12 mouse cellular contexts compared by ENCODE assay signal in genomic region chr14:54742375-54742774, GRCm38 (mm10). TPM values are rescaled to one million over a fixed set of nuclear protein-coding genes. Genes with fewer than 3 reads are reported as not detected.
DNase-seq lines count a peak whose midpoint lies in the region; ATAC-seq and TF ChIP-seq lines count a peak whose summit lies in the region.
"Had no signal": no experiment of that assay in that cellular context is flagged by ENCODE, and none has a peak within 500 bp of the region (broad histone marks: within the 10 kb centered on the region; RNA-seq: fewer than 3 reads in every experiment).

No protein-coding gene starts in this region.

- no peak for TF ChIP-seq POLR2A in lung, adult 2 months (IDR thresholded peaks at IDR 0.05; ENCODE audit: borderline replicate concordance, extremely low read depth, low read depth, low read length)
- TF ChIP-seq POLR2A in testis, adult 2 months (IDR thresholded peaks at IDR 0.05; ENCODE audit: control insufficient read depth, low read depth, low read length), result no peak

- H3K9ac ChIP-seq in lung, embryonic 14.5 days, result no peak overlapping the region
- no peak overlapping the region for H3K9ac ChIP-seq in midbrain, postnatal 0 days (replicated peaks; ENCODE audit: low read length, poor library complexity, severe bottlenecking)
- H3K9ac ChIP-seq: neural tube, embryonic 12.5 days had no signal

- no peak for TF ChIP-seq CTCF in lung, embryonic 14.5 days (IDR thresholded peaks at IDR 0.05; ENCODE audit: low read depth)
- no peak for TF ChIP-seq CTCF in lung, adult 2 months (IDR thresholded peaks at IDR 0.05; ENCODE audit: insufficient read depth, low read length)
- no peak for TF ChIP-seq CTCF in testis, adult 2 months (IDR thresholded peaks at IDR 0.05; ENCODE audit: control insufficient read depth, insufficient read depth, insufficient replicate concordance, low read depth, low read length)
- no peak for TF ChIP-seq CTCF in midbrain, postnatal 0 days (IDR thresholded peaks at IDR 0.05)

- peak; percentile 38 for DNase-seq in lung, embryonic 14.5 days
- no peak for DNase-seq in lung, adult 2 months
- peak; percentile 17 for DNase-seq in embryonic facial prominence, embryonic 10.5 days (ENCODE audit: low spot score)
- DNase-seq in kidney, adult 9 months, result peak; percentile 89
- no peak for DNase-seq in midbrain, postnatal 0 days (ENCODE audit: low spot score)
- DNase-seq in neural tube, embryonic 10.5 days (ENCODE audit: extremely low spot score, low spot score), result no peak
- DNase-seq: cerebellum, adult 11 months had no signal

- H3K9me3 ChIP-seq in lung, embryonic 14.5 days (ENCODE audit: low read depth, low read length), result no peaks in the 10 kb centered on the region
- H3K9me3 ChIP-seq in embryonic facial prominence, embryonic 10.5 days, result no peaks in the 10 kb centered on the region
- H3K9me3 ChIP-seq in midbrain, postnatal 0 days (ENCODE audit: low read length), result no peaks in the 10 kb centered on the region
- H3K9me3 ChIP-seq: neural tube, embryonic 12.5 days had no signal

- H3K27me3 ChIP-seq in lung, embryonic 14.5 days (ENCODE audit: insufficient read depth, low read length), result no peaks in the 10 kb centered on the region
- 0 out of 2 replicates have a peak, but pooled peaks cover 2% of the 10 kb centered on the region for H3K27me3 ChIP-seq in embryonic facial prominence, embryonic 10.5 days (replicated peaks; ENCODE audit: low read depth, poor library complexity, severe bottlenecking)
- no peaks in the 10 kb centered on the region for H3K27me3 ChIP-seq in testis, adult 2 months (ENCODE audit: control insufficient read depth, insufficient read depth, low read length)
- no peaks in the 10 kb centered on the region for H3K27me3 ChIP-seq in midbrain, postnatal 0 days (ENCODE audit: insufficient read depth, low read length)
- H3K27me3 ChIP-seq: neural tube, embryonic 12.5 days had no signal

- H3K36me3 ChIP-seq in lung, embryonic 14.5 days (ENCODE audit: insufficient read depth), result no peaks in the 10 kb centered on the region
- no peaks in the 10 kb centered on the region for H3K36me3 ChIP-seq in embryonic facial prominence, embryonic 10.5 days (replicated peaks)
- H3K36me3 ChIP-seq in testis, adult 2 months (ENCODE audit: control insufficient read depth, insufficient read depth, low read length), result no peaks in the 10 kb centered on the region
- H3K36me3 ChIP-seq in midbrain, postnatal 0 days (ENCODE audit: insufficient read depth, low read length), result no peaks in the 10 kb centered on the region
- H3K36me3 ChIP-seq: neural tube, embryonic 12.5 days had no signal

- 51% methylated on average over 2 of the region's 2 CpGs for WGBS in lung, embryonic 14.5 days
- 62% methylated on average over 2 of the region's 2 CpGs for WGBS in lung, adult 2 months
- 52% methylated on average over 2 of the region's 2 CpGs for WGBS in embryonic facial prominence, embryonic 10.5 days
- WGBS in midbrain, postnatal 0 days, result 61% methylated on average over 2 of the region's 2 CpGs

- no peak overlapping the region for H3K27ac ChIP-seq in lung, embryonic 14.5 days (ENCODE audit: low read depth)
- H3K27ac ChIP-seq in embryonic facial prominence, embryonic 10.5 days (replicated peaks), result 0 out of 2 replicates have a peak overlapping the region, but pooled peaks have one; percentile 3
- peak overlapping the region; percentile 30; the same call in 1 of the 2 replicates for H3K27ac ChIP-seq in testis, adult 2 months (ENCODE audit: control insufficient read depth, insufficient read depth, low read depth, low read length)
- no peak overlapping the region for H3K27ac ChIP-seq in midbrain, postnatal 0 days (ENCODE audit: low read depth, low read length)
- H3K27ac ChIP-seq: macrophage; neural tube, embryonic 12.5 days had no signal

- no peak overlapping the region for H3K4me2 ChIP-seq in lung, embryonic 14.5 days
- no peak overlapping the region for H3K4me2 ChIP-seq in midbrain, postnatal 0 days (ENCODE audit: low read depth, low read length, poor library complexity, severe bottlenecking)
- H3K4me2 ChIP-seq: neural tube, embryonic 12.5 days had no signal

- no peaks in the 10 kb centered on the region for H3K4me1 ChIP-seq in lung, embryonic 14.5 days (ENCODE audit: insufficient read depth)
- H3K4me1 ChIP-seq in lung, adult 2 months (ENCODE audit: control insufficient read depth, insufficient read depth, low read length), result no peaks in the 10 kb centered on the region
- H3K4me1 ChIP-seq in embryonic facial prominence, embryonic 10.5 days, result peaks cover 22% of the 10 kb centered on the region
- H3K4me1 ChIP-seq in testis, adult 2 months (ENCODE audit: control insufficient read depth, insufficient read depth, low read length), result peaks cover 2% of the 10 kb centered on the region
- H3K4me1 ChIP-seq in midbrain, postnatal 0 days (ENCODE audit: insufficient read depth, low read length), result peaks cover 4% of the 10 kb centered on the region
- H3K4me1 ChIP-seq: neural tube, embryonic 12.5 days had no signal

- ATAC-seq in lung, embryonic 14.5 days (ENCODE audit: insufficient read depth), result no peak
- ATAC-seq in midbrain, postnatal 0 days (ENCODE audit: low FRiP score), result no peak
- no peak for ATAC-seq in megakaryocyte progenitor cell, adult 5-6 weeks (replicated peaks; ENCODE audit: poor library complexity)

- no peak overlapping the region for H3K4me3 ChIP-seq in lung, embryonic 14.5 days (ENCODE audit: low read depth, low read length)
- H3K4me3 ChIP-seq in lung, adult 2 months (replicated peaks; ENCODE audit: extremely low read depth, low read depth, low read length), result no peak overlapping the region
- H3K4me3 ChIP-seq in embryonic facial prominence, embryonic 10.5 days, result no peak overlapping the region
- no peak overlapping the region for H3K4me3 ChIP-seq in testis, adult 2 months (ENCODE audit: control insufficient read depth, low read depth, low read length)
- H3K4me3 ChIP-seq in midbrain, postnatal 0 days (ENCODE audit: low read depth, low read length), result no peak overlapping the region
- H3K4me3 ChIP-seq: neural tube, embryonic 12.5 days had no signal

RNA-seq across cellular contexts. Expression of gene Cebpe, which starts 30.4 kb away (rescaled TPM):
- polyA plus RNA-seq in lung, embryonic 14.5 days (2014; fragmentation: Nextera tagmentation; extraction: Ambion mirVana), result not detected in 2 replicates
- 0.57 and 1.1 TPM in 2 replicates for polyA plus RNA-seq in lung, adult 2 months (2012; rRNA removed)
- polyA plus RNA-seq in embryonic facial prominence, embryonic 10.5 days (2016; fragmentation: Nextera tagmentation; extraction: Ambion mirVana), result not detected in 2 replicates
- polyA plus RNA-seq in testis, adult 2 months (2012; rRNA removed), result 0.22 and 0.32 TPM in 2 replicates
- not detected in 2 replicates for total RNA-seq in midbrain, postnatal 0 days (2014; rRNA removed)
- polyA plus RNA-seq in midbrain, postnatal 0 days (2015; fragmentation: Nextera tagmentation; extraction: Ambion mirVana), result not detected in 2 replicates
- total RNA-seq in megakaryocyte progenitor cell, adult 5-6 weeks (2015), result 24.2 and 33.5 TPM in 2 replicates
- 52.6 and 82.0 TPM in 2 replicates for total RNA-seq in megakaryocyte progenitor cell, adult 5-6 weeks (2017)
- polyA plus RNA-seq: hindbrain, embryonic 11.5 days had no signal

RNA-seq across cellular contexts. Expression of gene Slc7a8, which starts 39.4 kb away (rescaled TPM):
- polyA plus RNA-seq in lung, embryonic 14.5 days (2014; fragmentation: Nextera tagmentation; extraction: Ambion mirVana), result 2.7 and 3.0 TPM in 2 replicates
- 2.9 and 4.0 TPM in 2 replicates for polyA plus RNA-seq in lung, adult 2 months (2012; rRNA removed)
- 1.3 and 1.6 TPM in 2 replicates for polyA plus RNA-seq in embryonic facial prominence, embryonic 10.5 days (2016; fragmentation: Nextera tagmentation; extraction: Ambion mirVana)
- 18.8 and 27.5 TPM in 2 replicates for polyA plus RNA-seq in testis, adult 2 months (2012; rRNA removed)
- 10.3 and 11.3 TPM in 2 replicates for total RNA-seq in midbrain, postnatal 0 days (2014; rRNA removed)
- 8.8 and 9.7 TPM in 2 replicates for polyA plus RNA-seq in midbrain, postnatal 0 days (2015; fragmentation: Nextera tagmentation; extraction: Ambion mirVana)
- 4.7 and 7.7 TPM in 2 replicates for total RNA-seq in megakaryocyte progenitor cell, adult 5-6 weeks (2015)
- 1.4 and 2.0 TPM in 2 replicates for total RNA-seq in megakaryocyte progenitor cell, adult 5-6 weeks (2017)

RNA-seq across cellular contexts. Expression of gene Gm29776, which starts 43.7 kb away (rescaled TPM):
- 0.12 and 0.15 TPM in 2 replicates for polyA plus RNA-seq in lung, embryonic 14.5 days (2014; fragmentation: Nextera tagmentation; extraction: Ambion mirVana)
- polyA plus RNA-seq in lung, adult 2 months (2012; rRNA removed), result 0.43 and 0.56 TPM in 2 replicates
- 0.10 and 0.12 TPM in 2 replicates for polyA plus RNA-seq in embryonic facial prominence, embryonic 10.5 days (2016; fragmentation: Nextera tagmentation; extraction: Ambion mirVana)
- polyA plus RNA-seq in testis, adult 2 months (2012; rRNA removed), result 0.22 and 0.32 TPM in 2 replicates
- total RNA-seq in midbrain, postnatal 0 days (2014; rRNA removed), result not detected in 2 replicates
- 0.07 and 0.31 TPM in 2 replicates for polyA plus RNA-seq in midbrain, postnatal 0 days (2015; fragmentation: Nextera tagmentation; extraction: Ambion mirVana)
- 0.12 TPM in 1 of 2 replicates, not detected in the other for total RNA-seq in megakaryocyte progenitor cell, adult 5-6 weeks (2015)
- total RNA-seq in megakaryocyte progenitor cell, adult 5-6 weeks (2017), result not detected in 2 replicates
- polyA plus RNA-seq: macrophage had no signal

RNA-seq across cellular contexts. Expression of gene Acin1, which starts 55.6 kb away (rescaled TPM):
- 120 and 122 TPM in 2 replicates for polyA plus RNA-seq in lung, embryonic 14.5 days (2014; fragmentation: Nextera tagmentation; extraction: Ambion mirVana)
- polyA plus RNA-seq in lung, adult 2 months (2012; rRNA removed), result 100 and 121 TPM in 2 replicates
- polyA plus RNA-seq in embryonic facial prominence, embryonic 10.5 days (2016; fragmentation: Nextera tagmentation; extraction: Ambion mirVana), result 150 and 152 TPM in 2 replicates
- 117 and 121 TPM in 2 replicates for polyA plus RNA-seq in testis, adult 2 months (2012; rRNA removed)
- total RNA-seq in midbrain, postnatal 0 days (2014; rRNA removed), result 118 and 122 TPM in 2 replicates
- polyA plus RNA-seq in midbrain, postnatal 0 days (2015; fragmentation: Nextera tagmentation; extraction: Ambion mirVana), result 91.7 and 108 TPM in 2 replicates
- 170 and 177 TPM in 2 replicates for total RNA-seq in megakaryocyte progenitor cell, adult 5-6 weeks (2015)
- total RNA-seq in megakaryocyte progenitor cell, adult 5-6 weeks (2017), result 223 and 235 TPM in 2 replicates

RNA-seq across cellular contexts. Expression of gene 1700123O20Rik, which starts 56.4 kb away (rescaled TPM):
- polyA plus RNA-seq in lung, embryonic 14.5 days (2014; fragmentation: Nextera tagmentation; extraction: Ambion mirVana), result 77.4 and 83.2 TPM in 2 replicates
- 49.8 and 50.5 TPM in 2 replicates for polyA plus RNA-seq in lung, adult 2 months (2012; rRNA removed)
- polyA plus RNA-seq in embryonic facial prominence, embryonic 10.5 days (2016; fragmentation: Nextera tagmentation; extraction: Ambion mirVana), result 115 and 116 TPM in 2 replicates
- 38.6 and 47.0 TPM in 2 replicates for polyA plus RNA-seq in testis, adult 2 months (2012; rRNA removed)
- total RNA-seq in midbrain, postnatal 0 days (2014; rRNA removed), result 44.2 and 46.5 TPM in 2 replicates
- 61.1 and 67.6 TPM in 2 replicates for polyA plus RNA-seq in midbrain, postnatal 0 days (2015; fragmentation: Nextera tagmentation; extraction: Ambion mirVana)
- 75.7 and 80.2 TPM in 2 replicates for total RNA-seq in megakaryocyte progenitor cell, adult 5-6 weeks (2015)
- total RNA-seq in megakaryocyte progenitor cell, adult 5-6 weeks (2017), result 47.3 and 52.3 TPM in 2 replicates

Comparison
In these comparisons a context has a peak if more than half of its experiments do, and no peak if none do; other contexts are left out.
1. DNase-seq: peak in lung, embryonic 14.5 days (single experiment), embryonic facial prominence, embryonic 10.5 days (single experiment) and kidney, adult 9 months (single experiment); none in lung, adult 2 months (single experiment), midbrain, postnatal 0 days (single experiment) and neural tube, embryonic 10.5 days (single experiment).
2. H3K27ac ChIP-seq: peak in embryonic facial prominence, embryonic 10.5 days (single experiment) and testis, adult 2 months (single experiment); none in lung, embryonic 14.5 days (single experiment) and midbrain, postnatal 0 days (single experiment).